Mouse (Mus musculus): ENCODE data around the gene Fam71b. TPM values are rescaled to one million over a fixed set of nuclear protein-coding genes. Genes with fewer than 3 reads are reported as not detected.

Gene Fam71b
- polyA plus RNA-seq (2015; fragmentation: Nextera tagmentation; extraction: Ambion mirVana), result not detected in 2 replicates

DNA sequence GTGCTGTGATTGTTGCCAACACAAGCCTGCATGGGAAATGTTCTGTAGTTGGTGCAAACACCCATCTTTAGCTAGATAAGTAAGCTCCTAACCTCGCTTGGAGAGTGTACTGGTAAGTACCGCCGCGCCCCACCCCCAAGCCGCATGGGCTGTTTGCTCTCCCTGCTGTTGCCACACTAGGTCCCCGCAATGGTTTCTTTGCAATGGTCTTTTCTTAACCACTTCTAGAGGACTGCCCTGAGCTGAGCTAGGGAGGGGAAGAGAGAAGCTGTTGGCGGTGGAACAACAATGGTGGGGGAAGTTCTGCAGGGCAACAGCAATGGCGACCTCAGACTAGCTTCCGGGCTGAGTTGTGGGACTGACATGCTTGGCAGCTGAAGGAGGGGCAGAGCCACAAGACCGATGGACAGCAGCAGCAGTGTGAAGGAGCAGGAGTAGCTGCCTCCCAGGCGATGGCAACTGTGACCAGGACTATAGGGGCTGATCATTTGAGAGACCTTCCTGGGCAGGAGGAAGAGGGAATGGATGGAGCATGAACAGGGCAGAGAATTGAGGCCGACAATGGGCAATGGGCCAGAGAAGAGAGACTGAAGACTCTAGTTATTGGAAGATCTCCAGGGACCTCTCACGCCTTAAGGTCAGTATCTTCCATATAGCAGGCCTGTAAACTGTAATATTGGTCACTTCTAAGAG lies at the start of gene Fam71b:
Fam71b (plus strand) TSS at position 393 of the 693 bp plus-strand sequence.
- Histone ChIP-seq H3K36me3 (ENCODE audit: control insufficient read depth, insufficient read depth, low read length) (no peaks in the 10 kb centered on the region), H3K9me3 (ENCODE audit: control insufficient read depth, low read length) (no peaks in the 10 kb centered on the region), H3K4me2 (ENCODE audit: low read length) (no peak within 1 kb of the TSS), H3K9ac (ENCODE audit: low read depth, low read length) (no peak within 1 kb of the TSS), H3K4me1 (ENCODE audit: control insufficient read depth, insufficient read depth, low read depth, low read length) (no peaks in the 10 kb centered on the region), H3K27me3 (replicated peaks; ENCODE audit: control insufficient read depth, insufficient read depth, low read length) (no peaks in the 10 kb centered on the region), H3K27ac (ENCODE audit: low read depth, low read length) (no peak within 1 kb of the TSS), H3K4me3 (ENCODE audit: low read length) (no peak within 1 kb of the TSS)
- ATAC-seq, result no peak
- WGBS, result 77% methylated on average over 13 of the region's 13 CpGs

DNA sequence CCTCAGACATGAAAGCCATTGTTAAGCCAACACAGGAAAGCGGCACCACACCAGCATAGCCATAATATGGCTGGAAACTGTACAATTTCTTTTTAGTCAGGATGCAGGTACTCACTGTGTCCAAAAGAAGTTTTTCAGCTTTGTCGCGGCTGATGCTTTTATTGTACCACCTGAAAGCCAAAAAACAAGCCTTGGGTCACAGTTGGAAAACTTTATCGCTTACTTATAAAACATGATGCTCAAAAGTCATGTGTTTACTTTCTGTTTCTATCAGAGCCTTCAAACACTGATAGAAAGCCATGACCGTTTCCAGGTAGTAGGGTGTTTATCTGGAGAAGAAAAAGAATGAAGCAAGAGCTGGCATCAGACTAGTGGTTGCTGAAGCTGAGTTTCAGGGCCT lies 48.6 kb upstream of the Fam71b start:
- no peak overlapping the region for H3K4me3 ChIP-seq (ENCODE audit: low read length)
- no peak overlapping the region for H3K4me2 ChIP-seq (ENCODE audit: low read length)
- no peak for ATAC-seq
- H3K36me3 ChIP-seq (ENCODE audit: control insufficient read depth, insufficient read depth, low read length), result no peaks in the 10 kb centered on the region
- no peaks in the 10 kb centered on the region for H3K9me3 ChIP-seq (ENCODE audit: control insufficient read depth, low read length)
- H3K9ac ChIP-seq (ENCODE audit: low read depth, low read length), result no peak overlapping the region
- no peak overlapping the region for H3K27ac ChIP-seq (ENCODE audit: low read depth, low read length)
- H3K27me3 ChIP-seq (replicated peaks; ENCODE audit: control insufficient read depth, insufficient read depth, low read length), result no peaks in the 10 kb centered on the region
- WGBS, result 89% methylated on average over 5 of the region's 5 CpGs
- H3K4me1 ChIP-seq (ENCODE audit: control insufficient read depth, insufficient read depth, low read depth, low read length), result no peaks in the 10 kb centered on the region

DNA sequence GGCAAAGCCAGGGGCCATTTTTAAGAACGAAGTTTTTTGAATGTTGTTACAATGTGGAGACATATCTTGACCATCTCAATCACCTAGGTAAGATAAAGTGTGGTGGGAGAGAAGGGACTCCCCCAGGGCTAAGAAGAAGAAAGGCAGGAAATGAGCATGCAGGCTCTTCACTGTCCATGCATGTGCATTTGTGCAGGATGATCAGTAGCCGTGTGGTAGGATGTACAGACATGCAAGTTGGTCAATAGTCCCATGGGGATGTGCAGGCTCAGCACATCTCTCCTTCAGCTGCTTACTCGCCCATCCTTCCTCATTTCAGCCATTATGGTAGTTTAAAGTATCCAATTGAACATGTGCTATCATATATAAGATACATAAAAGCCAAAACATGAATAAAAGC lies 47.9 kb upstream of the Fam71b start:
- Histone ChIP-seq H3K9ac (ENCODE audit: low read depth, low read length) (no peak overlapping the region), H3K4me2 (ENCODE audit: low read length) (no peak overlapping the region), H3K27me3 (replicated peaks; ENCODE audit: control insufficient read depth, insufficient read depth, low read length) (no peaks in the 10 kb centered on the region), H3K4me1 (ENCODE audit: control insufficient read depth, insufficient read depth, low read depth, low read length) (no peaks in the 10 kb centered on the region), H3K9me3 (ENCODE audit: control insufficient read depth, low read length) (no peaks in the 10 kb centered on the region), H3K27ac (ENCODE audit: low read depth, low read length) (no peak overlapping the region), H3K36me3 (ENCODE audit: control insufficient read depth, insufficient read depth, low read length) (no peaks in the 10 kb centered on the region), H3K4me3 (ENCODE audit: low read length) (no peak overlapping the region)
- 75% methylated on average over 3 of the region's 3 CpGs for WGBS
- no peak for ATAC-seq

DNA sequence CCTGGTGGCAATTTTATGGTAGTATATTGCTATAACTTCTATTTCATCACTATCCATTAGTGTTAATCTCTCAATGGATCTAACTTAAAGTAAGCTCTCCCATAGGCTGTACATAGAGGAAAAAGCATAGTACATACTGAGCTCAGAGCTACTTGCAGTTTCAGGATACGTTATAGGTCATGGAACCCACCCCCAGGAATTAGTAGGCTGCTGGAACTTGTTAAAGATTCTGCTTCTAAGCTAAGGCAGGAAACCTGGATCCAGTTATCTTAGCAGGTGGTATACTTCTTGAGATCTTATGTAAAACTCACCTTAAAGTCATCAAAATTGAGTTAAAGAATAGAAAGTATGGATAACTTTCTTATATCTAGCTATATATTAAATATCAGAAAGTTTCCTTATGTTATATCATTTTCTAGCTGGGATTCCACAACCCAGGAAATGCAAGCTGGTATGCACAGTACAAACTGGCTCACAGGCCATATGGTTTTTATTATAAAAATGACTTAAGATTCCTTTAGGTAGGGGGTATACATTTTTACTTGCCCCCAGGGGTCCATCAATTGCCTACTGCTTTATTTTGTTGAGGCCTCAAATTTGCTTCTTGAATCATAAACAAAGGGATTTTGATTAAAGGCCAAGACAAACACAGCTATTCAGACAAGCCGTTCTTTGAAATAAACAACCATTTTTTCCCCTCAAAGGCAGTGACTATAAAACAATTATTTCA lies 46.5 kb upstream of the Fam71b start:
- no peak overlapping the region for H3K4me3 ChIP-seq (ENCODE audit: low read length)
- WGBS, result 64% methylated on average over 2 of the region's 2 CpGs

DNA sequence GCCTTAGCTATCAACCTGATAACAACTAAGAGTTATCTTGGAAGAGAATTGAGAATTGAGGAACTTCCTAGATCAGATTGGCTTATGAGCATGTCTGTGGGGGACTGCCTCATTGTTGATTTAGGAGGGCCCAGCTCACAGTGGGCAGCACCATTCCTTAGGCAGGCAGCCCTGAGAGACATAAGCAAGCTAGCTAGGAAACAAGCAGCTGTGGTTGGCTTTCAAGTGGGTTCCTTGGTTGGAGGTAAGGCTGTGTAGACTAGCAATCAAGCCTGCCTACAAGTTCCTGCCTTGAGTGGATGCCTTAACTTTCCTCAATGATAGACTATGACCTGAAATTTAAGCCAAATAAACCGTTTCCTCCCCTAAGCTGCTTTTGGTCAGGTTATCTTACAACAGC lies 38.0 kb upstream of the Fam71b start:
- Histone ChIP-seq H3K9ac (ENCODE audit: low read depth, low read length) (no peak overlapping the region), H3K27me3 (replicated peaks; ENCODE audit: control insufficient read depth, insufficient read depth, low read length) (no peaks in the 10 kb centered on the region), H3K27ac (ENCODE audit: low read depth, low read length) (no peak overlapping the region), H3K4me3 (ENCODE audit: low read length) (no peak overlapping the region), H3K4me1 (ENCODE audit: control insufficient read depth, insufficient read depth, low read depth, low read length) (no peaks in the 10 kb centered on the region), H3K4me2 (ENCODE audit: low read length) (no peak overlapping the region), H3K9me3 (ENCODE audit: control insufficient read depth, low read length) (no peaks in the 10 kb centered on the region), H3K36me3 (ENCODE audit: control insufficient read depth, insufficient read depth, low read length) (no peaks in the 10 kb centered on the region)
- 63% methylated on average over 1 of the region's 1 CpGs for WGBS
- no peak for ATAC-seq

More for the DNA sequence above, 46.5 kb upstream of the Fam71b start:
- H3K4me1 ChIP-seq (ENCODE audit: control insufficient read depth, insufficient read depth, low read depth, low read length), result no peaks in the 10 kb centered on the region
- no peak overlapping the region for H3K27ac ChIP-seq (ENCODE audit: low read depth, low read length)
- no peak overlapping the region for H3K4me2 ChIP-seq (ENCODE audit: low read length)
- no peak for ATAC-seq
- no peak overlapping the region for H3K9ac ChIP-seq (ENCODE audit: low read depth, low read length)
- H3K36me3 ChIP-seq (ENCODE audit: control insufficient read depth, insufficient read depth, low read length), result no peaks in the 10 kb centered on the region
- no peaks in the 10 kb centered on the region for H3K27me3 ChIP-seq (replicated peaks; ENCODE audit: control insufficient read depth, insufficient read depth, low read length)
- no peaks in the 10 kb centered on the region for H3K9me3 ChIP-seq (ENCODE audit: control insufficient read depth, low read length)

DNA sequence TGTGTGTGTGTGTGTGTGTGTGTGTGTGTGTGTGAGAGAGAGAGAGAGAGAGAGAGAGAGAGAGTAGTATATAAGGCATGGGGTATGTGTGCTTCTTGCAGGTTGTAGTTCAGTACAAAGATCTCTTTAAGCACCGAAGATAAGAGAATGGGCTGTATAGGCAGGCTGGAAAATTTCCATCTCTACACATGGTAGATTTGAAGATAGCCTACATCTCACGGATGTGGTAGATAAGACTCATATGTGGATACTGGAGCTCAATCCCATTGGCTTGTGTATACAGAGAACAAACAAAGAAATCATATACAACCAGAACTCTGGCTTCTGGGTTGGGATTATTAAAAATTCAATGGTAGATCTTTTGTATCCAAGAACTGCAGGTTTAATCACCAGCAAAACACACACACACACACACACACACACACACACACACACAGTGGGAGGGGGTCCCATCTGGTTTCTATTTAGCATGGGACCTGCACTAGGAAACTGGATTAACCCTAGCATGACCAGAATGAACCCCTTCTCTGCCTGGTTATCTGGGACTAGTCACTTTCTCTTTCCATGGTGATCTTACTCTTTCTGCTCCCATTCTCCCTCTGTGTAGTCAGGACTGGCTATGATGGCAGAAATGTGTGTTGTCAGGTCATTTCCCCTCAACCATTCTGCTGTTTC lies 35.2 kb upstream of the Fam71b start:
- 85% methylated on average over 2 of the region's 2 CpGs for WGBS
- no peaks in the 10 kb centered on the region for H3K36me3 ChIP-seq (ENCODE audit: control insufficient read depth, insufficient read depth, low read length)
- H3K27me3 ChIP-seq (replicated peaks; ENCODE audit: control insufficient read depth, insufficient read depth, low read length), result no peaks in the 10 kb centered on the region
- no peak overlapping the region for H3K9ac ChIP-seq (ENCODE audit: low read depth, low read length)
- no peak overlapping the region for H3K27ac ChIP-seq (ENCODE audit: low read depth, low read length)
- ATAC-seq, result no peak
- no peak overlapping the region for H3K4me2 ChIP-seq (ENCODE audit: low read length)
- no peak overlapping the region for H3K4me3 ChIP-seq (ENCODE audit: low read length)
- H3K4me1 ChIP-seq (ENCODE audit: control insufficient read depth, insufficient read depth, low read depth, low read length), result no peaks in the 10 kb centered on the region
- H3K9me3 ChIP-seq (ENCODE audit: control insufficient read depth, low read length), result no peaks in the 10 kb centered on the region

DNA sequence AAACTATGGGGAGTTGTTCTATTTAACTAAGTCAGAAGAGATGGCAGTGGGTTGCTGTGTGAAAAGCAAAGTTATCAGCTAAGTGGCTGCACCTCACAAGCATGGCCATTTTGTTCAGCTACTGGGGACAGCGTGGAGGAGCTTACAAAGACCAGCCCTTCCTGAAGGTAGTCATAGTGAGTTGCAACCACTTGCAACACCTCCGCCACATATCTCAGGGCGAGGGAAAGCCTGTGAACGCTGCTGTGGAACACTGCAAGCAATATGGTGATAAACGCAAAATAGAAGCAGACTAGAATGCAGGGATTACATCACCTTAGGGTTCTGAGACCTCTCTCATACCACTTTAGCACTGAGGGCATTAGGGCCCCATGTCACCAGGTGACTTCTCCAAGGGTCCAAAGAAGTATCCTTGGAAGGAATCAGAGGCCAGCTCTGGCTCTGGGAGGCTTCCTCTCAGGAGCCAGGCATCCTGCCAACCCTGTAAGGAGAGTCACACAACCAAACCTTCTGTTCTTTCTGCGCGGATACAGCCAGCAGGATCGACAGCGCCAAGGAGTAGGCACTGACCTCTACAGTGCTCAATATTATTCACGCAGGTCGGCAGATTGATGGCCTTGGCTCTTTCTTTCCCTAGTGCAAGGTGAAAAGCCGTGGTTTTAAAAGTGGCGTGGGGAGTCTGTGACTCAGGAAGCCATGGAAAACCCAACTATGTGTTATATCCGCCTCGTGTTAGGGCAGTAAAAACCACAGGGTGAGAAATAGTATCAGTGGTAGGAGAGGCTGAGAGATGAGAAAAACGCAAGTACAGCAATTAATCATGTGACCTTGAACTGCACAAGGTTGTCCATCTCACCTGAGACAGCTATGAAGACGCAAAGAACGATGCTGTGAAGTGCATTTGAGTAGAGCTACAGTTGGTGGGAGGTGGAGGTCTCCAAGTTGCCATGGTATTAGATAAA lies 34.0 kb upstream of the Fam71b start:
- no peak for ATAC-seq
- no peaks in the 10 kb centered on the region for H3K4me1 ChIP-seq (ENCODE audit: control insufficient read depth, insufficient read depth, low read depth, low read length)
- WGBS, result 86% methylated on average over 18 of the region's 18 CpGs

DNA sequence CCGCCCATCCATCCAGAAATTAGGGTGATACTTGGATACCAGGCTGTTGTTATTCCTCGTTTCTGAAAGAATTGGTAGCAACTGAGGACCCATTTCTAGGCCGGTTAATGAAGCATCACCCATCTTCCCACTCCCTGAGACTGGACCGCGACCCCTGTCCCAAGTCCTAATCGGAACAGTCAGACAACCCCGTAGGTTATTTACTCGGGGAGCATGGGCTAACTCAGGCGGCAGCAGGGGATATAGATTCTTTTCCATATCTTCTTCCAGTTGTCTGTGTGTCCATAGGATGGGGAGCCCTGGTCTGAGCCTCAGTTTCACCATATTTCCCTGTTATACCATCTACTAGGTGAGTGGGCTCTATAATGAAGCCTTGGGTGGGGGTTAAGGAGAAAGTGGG lies 32.5 kb upstream of the Fam71b start:
- H3K36me3 ChIP-seq (ENCODE audit: control insufficient read depth, insufficient read depth, low read length), result no peaks in the 10 kb centered on the region
- 94% methylated on average over 9 of the region's 9 CpGs for WGBS

More for the DNA sequence above, 34.0 kb upstream of the Fam71b start:
- no peak overlapping the region for H3K27ac ChIP-seq (ENCODE audit: low read depth, low read length)
- H3K9me3 ChIP-seq (ENCODE audit: control insufficient read depth, low read length), result no peaks in the 10 kb centered on the region
- no peak overlapping the region for H3K4me2 ChIP-seq (ENCODE audit: low read length)
- H3K9ac ChIP-seq (ENCODE audit: low read depth, low read length), result no peak overlapping the region
- no peaks in the 10 kb centered on the region for H3K36me3 ChIP-seq (ENCODE audit: control insufficient read depth, insufficient read depth, low read length)
- no peaks in the 10 kb centered on the region for H3K27me3 ChIP-seq (replicated peaks; ENCODE audit: control insufficient read depth, insufficient read depth, low read length)
- no peak overlapping the region for H3K4me3 ChIP-seq (ENCODE audit: low read length)

More for the DNA sequence above, 32.5 kb upstream of the Fam71b start:
- no peak overlapping the region for H3K4me3 ChIP-seq (ENCODE audit: low read length)
- ATAC-seq, result no peak
- no peaks in the 10 kb centered on the region for H3K4me1 ChIP-seq (ENCODE audit: control insufficient read depth, insufficient read depth, low read depth, low read length)
- H3K9me3 ChIP-seq (ENCODE audit: control insufficient read depth, low read length), result no peaks in the 10 kb centered on the region
- no peak overlapping the region for H3K27ac ChIP-seq (ENCODE audit: low read depth, low read length)
- no peak overlapping the region for H3K9ac ChIP-seq (ENCODE audit: low read depth, low read length)
- no peak overlapping the region for H3K4me2 ChIP-seq (ENCODE audit: low read length)
- H3K27me3 ChIP-seq (replicated peaks; ENCODE audit: control insufficient read depth, insufficient read depth, low read length), result no peaks in the 10 kb centered on the region
